Mouse (Mus musculus): Measurements from ENCODE around the gene Spata7. TPM values are rescaled to one million over a fixed set of nuclear protein-coding genes. Genes with fewer than 3 reads are reported as not detected.

Gene Spata7
- 36.2 and 40.9 TPM in 2 replicates for polyA plus RNA-seq (2014; fragmentation: Nextera tagmentation; extraction: Ambion mirVana)

DNA sequence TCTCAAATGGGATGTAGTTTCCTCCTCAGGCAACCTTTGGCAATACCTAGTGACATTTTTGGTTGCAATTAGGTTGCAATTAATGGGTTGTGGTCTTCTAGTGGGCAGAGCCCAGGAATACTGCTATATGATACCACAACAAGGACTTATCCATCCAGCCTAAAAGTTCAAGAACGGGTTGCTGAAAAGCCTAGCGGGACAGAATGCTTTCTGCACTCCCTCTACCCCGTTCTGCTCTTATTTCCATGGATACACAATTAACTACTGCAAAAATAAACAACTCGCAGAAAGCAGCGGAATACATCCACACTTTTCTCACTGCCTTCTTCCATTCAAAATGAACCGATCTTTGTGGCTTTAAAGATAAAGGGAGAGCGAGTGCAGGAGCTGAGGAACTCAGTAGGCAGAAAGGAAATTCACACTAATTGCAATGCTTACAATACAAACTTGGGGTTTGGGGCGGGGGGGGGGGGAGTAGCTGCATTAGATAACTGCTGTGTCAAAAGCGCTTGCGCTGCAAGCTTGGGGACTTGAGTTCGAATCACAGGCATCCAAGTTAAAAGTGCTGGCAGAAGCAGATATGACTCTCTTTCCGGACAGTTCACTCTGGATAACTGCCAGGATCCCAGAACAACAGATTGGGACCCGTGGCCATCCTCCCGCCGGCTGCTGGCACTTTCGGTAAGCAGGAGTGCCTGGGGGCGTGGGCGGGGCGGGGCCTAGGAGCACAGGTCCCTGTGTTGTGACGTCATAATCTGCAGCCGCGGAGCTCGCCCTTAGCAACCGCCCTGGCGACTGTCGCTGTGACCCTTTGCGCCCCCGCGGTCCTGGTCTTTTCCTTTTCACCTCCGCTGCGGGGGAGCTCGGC, at the start of gene Spata7:
Gene Spata7 (plus strand): TSS at position 766 of the 868 bp plus-strand sequence.
- peak; percentile 94 for ATAC-seq (ENCODE audit: low read depth)

DNA sequence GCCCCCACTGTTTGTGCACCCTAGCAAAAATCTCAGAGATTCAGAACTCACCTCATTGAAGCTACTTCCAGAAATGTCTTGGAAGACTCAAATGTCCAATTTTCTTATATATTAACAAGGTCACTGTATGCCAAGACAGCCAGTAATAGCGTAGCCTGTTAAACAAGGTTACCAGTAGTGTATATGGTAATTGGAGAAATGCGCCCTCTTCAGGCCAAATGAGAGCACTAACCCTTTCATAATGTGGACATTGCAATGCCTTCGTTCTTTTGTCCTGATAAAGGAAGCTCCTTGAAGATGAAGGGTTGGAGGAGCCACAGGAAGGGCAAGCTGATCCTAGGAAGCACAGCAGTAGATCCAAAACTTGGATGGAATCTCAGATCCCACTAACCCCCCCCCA, 42.7 kb upstream of the Spata7 start:
- no peak overlapping the region for H3K9ac ChIP-seq (replicated peaks; ENCODE audit: low read depth, low read length)
- ATAC-seq (ENCODE audit: low read depth), result no peak
- H3K27me3 ChIP-seq (ENCODE audit: control insufficient read depth, insufficient read depth, low read length), result no peaks in the 10 kb centered on the region
- no peaks in the 10 kb centered on the region for H3K4me1 ChIP-seq (ENCODE audit: control insufficient read depth, insufficient read depth, low read length)
- no peaks in the 10 kb centered on the region for H3K36me3 ChIP-seq (ENCODE audit: control insufficient read depth, insufficient read depth, low read length)
- no peak overlapping the region for H3K27ac ChIP-seq (ENCODE audit: low read depth, low read length)
- no peak overlapping the region for H3K4me2 ChIP-seq (ENCODE audit: low read depth, low read length)
- H3K9me3 ChIP-seq (ENCODE audit: control insufficient read depth, low read length), result no peaks in the 10 kb centered on the region
- WGBS, result 41% methylated on average over 3 of the region's 3 CpGs
- no peak overlapping the region for H3K4me3 ChIP-seq (ENCODE audit: low read depth, low read length)

More for the DNA sequence above, at the start of gene Spata7:
- Histone ChIP-seq H3K27ac (ENCODE audit: low read depth, low read length) (peak within 1 kb of the TSS; percentile 52), H3K9me3 (ENCODE audit: control insufficient read depth, low read length) (no peaks in the 10 kb centered on the region), H3K4me1 (ENCODE audit: control insufficient read depth, insufficient read depth, low read length) (peaks cover 5% of the 10 kb centered on the region; the same call in 1 of the 2 replicates), H3K4me3 (ENCODE audit: low read depth, low read length) (peak within 1 kb of the TSS; percentile 64), H3K36me3 (ENCODE audit: control insufficient read depth, insufficient read depth, low read length) (no peaks in the 10 kb centered on the region), H3K27me3 (ENCODE audit: control insufficient read depth, insufficient read depth, low read length) (no peaks in the 10 kb centered on the region), H3K9ac (replicated peaks; ENCODE audit: low read depth, low read length) (peak within 1 kb of the TSS; percentile 72), H3K4me2 (ENCODE audit: low read depth, low read length) (peak within 1 kb of the TSS; percentile 63)
- 7% methylated on average over 32 of the region's 32 CpGs for WGBS

DNA sequence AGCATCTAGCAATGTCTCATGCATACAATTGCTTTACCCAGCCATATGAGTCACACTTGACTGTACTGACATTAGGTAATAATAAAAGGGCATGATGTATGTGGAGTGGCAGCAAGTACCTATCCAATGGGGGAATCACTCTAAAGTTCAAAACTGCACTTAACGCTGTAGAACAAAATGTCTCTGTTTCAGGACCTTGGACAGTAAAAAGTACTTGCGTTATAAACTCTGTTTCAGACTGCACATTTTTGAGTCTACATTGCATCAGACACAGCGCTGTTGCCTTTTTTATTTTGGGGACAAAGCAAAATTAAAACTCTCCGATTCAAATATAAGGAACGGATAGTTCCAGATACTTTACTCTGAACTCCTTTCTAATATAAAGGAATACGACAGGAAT, 39.4 kb upstream of the Spata7 start:
- Histone ChIP-seq H3K4me2 (ENCODE audit: low read depth, low read length) (no peak overlapping the region), H3K9me3 (ENCODE audit: control insufficient read depth, low read length) (no peaks in the 10 kb centered on the region), H3K4me3 (ENCODE audit: low read depth, low read length) (no peak overlapping the region), H3K27me3 (ENCODE audit: control insufficient read depth, insufficient read depth, low read length) (no peaks in the 10 kb centered on the region), H3K27ac (ENCODE audit: low read depth, low read length) (no peak overlapping the region), H3K4me1 (ENCODE audit: control insufficient read depth, insufficient read depth, low read length) (no peaks in the 10 kb centered on the region), H3K9ac (replicated peaks; ENCODE audit: low read depth, low read length) (no peak overlapping the region), H3K36me3 (ENCODE audit: control insufficient read depth, insufficient read depth, low read length) (no peaks in the 10 kb centered on the region)
- no peak for ATAC-seq (ENCODE audit: low read depth)
- WGBS, result 78% methylated on average over 6 of the region's 6 CpGs

DNA sequence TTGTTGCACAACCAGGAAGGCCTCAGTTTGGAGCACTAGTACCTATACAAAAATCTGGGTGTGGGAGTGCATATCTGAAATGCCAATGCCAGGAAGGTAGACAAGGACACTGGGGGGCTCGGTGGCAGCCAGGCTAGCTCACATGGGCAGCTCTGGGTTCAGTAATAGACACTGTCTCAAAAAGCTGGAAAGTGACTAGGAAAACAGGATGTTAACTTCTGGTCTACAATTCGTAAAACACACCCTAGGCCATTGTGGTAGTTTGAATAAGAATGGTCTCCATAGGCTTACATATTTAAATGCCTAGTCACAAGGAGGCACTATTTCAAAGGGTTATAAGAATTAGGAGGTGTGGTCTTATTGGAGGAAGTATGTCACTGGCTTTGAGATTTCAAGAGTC, 36.9 kb upstream of the Spata7 start:
- H3K4me2 ChIP-seq (ENCODE audit: low read depth, low read length), result no peak overlapping the region
- no peaks in the 10 kb centered on the region for H3K36me3 ChIP-seq (ENCODE audit: control insufficient read depth, insufficient read depth, low read length)
- no peak overlapping the region for H3K27ac ChIP-seq (ENCODE audit: low read depth, low read length)
- ATAC-seq (ENCODE audit: low read depth), result no peak
- no peaks in the 10 kb centered on the region for H3K9me3 ChIP-seq (ENCODE audit: control insufficient read depth, low read length)
- 90% methylated on average over 2 of the region's 2 CpGs for WGBS
- no peak overlapping the region for H3K4me3 ChIP-seq (ENCODE audit: low read depth, low read length)
- H3K4me1 ChIP-seq (ENCODE audit: control insufficient read depth, insufficient read depth, low read length), result no peaks in the 10 kb centered on the region
- no peak overlapping the region for H3K9ac ChIP-seq (replicated peaks; ENCODE audit: low read depth, low read length)
- H3K27me3 ChIP-seq (ENCODE audit: control insufficient read depth, insufficient read depth, low read length), result no peaks in the 10 kb centered on the region

DNA sequence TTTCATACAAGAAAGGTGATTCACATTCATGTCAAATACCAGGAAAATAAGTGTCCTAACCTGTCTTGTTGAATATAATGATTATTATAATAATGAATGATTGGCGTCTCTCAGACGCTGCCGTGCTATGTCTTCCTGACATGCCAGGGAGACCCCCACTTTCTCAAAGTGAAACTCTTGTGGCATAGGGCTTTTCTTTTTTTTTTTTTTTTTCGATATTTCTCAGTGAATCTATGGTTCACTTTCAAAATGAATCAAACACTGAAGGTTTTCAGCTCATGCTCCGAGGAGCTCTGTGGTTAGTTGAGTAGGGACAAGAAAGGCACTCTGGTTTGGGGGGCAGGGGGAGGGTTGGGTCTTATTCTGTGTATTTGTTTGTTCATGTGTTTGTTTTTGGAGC, 27.1 kb upstream of the Spata7 start:
- H3K9me3 ChIP-seq (ENCODE audit: control insufficient read depth, low read length), result no peaks in the 10 kb centered on the region
- ATAC-seq (ENCODE audit: low read depth), result no peak
- no peak overlapping the region for H3K4me3 ChIP-seq (ENCODE audit: low read depth, low read length)
- 94% methylated on average over 5 of the region's 5 CpGs for WGBS
- H3K9ac ChIP-seq (replicated peaks; ENCODE audit: low read depth, low read length), result no peak overlapping the region
- H3K4me2 ChIP-seq (ENCODE audit: low read depth, low read length), result no peak overlapping the region
- no peaks in the 10 kb centered on the region for H3K4me1 ChIP-seq (ENCODE audit: control insufficient read depth, insufficient read depth, low read length)
- H3K36me3 ChIP-seq (ENCODE audit: control insufficient read depth, insufficient read depth, low read length), result no peaks in the 10 kb centered on the region
- no peak overlapping the region for H3K27ac ChIP-seq (ENCODE audit: low read depth, low read length)
- H3K27me3 ChIP-seq (ENCODE audit: control insufficient read depth, insufficient read depth, low read length), result no peaks in the 10 kb centered on the region

DNA sequence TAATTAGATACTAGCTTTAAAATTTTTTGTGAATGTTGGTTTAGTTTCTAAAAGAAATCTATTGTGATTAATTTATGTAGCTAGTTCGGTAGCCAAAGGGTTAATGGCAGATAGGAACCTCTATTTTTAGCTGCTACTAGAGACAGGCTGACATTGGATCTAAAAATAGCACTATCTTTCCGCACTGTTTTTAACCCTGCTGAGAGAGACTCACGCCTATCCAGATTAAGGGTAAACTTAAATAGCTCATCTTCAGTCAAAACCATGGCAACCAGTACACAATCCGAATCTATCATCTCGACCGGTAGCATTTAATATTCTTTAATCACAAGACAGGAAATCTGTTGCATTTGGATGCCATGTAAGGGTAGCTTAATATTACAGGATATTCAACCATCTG, 25.8 kb upstream of the Spata7 start:
- no peak overlapping the region for H3K4me3 ChIP-seq (ENCODE audit: low read depth, low read length)
- no peaks in the 10 kb centered on the region for H3K36me3 ChIP-seq (ENCODE audit: control insufficient read depth, insufficient read depth, low read length)
- no peak overlapping the region for H3K27ac ChIP-seq (ENCODE audit: low read depth, low read length)
- WGBS, result 57% methylated on average over 6 of the region's 6 CpGs
- H3K9ac ChIP-seq (replicated peaks; ENCODE audit: low read depth, low read length), result no peak overlapping the region
- H3K27me3 ChIP-seq (ENCODE audit: control insufficient read depth, insufficient read depth, low read length), result no peaks in the 10 kb centered on the region
- H3K4me2 ChIP-seq (ENCODE audit: low read depth, low read length), result no peak overlapping the region
- no peak for ATAC-seq (ENCODE audit: low read depth)
- H3K4me1 ChIP-seq (ENCODE audit: control insufficient read depth, insufficient read depth, low read length), result no peaks in the 10 kb centered on the region
- no peaks in the 10 kb centered on the region for H3K9me3 ChIP-seq (ENCODE audit: control insufficient read depth, low read length)

DNA sequence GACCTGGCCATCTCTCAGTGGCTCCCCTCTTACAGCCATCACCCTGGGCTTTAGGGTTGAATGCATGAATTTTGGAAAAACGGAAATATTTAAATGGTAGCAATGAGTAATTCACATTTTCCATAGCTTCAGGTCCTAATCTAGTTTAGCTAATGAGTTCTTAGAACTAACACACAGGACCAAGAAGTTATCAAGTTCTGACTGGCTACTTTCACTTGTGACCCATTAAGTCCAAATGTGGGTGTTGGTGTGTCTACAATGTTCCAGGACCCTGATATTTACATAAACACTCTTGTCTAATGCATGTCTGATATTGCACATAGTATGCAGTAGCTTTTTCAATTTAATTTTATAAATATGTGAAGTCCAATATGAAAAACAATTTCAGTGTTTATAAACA, 22.7 kb upstream of the Spata7 start:
- Histone ChIP-seq H3K27me3 (ENCODE audit: control insufficient read depth, insufficient read depth, low read length) (no peaks in the 10 kb centered on the region), H3K9ac (replicated peaks; ENCODE audit: low read depth, low read length) (no peak overlapping the region), H3K4me3 (ENCODE audit: low read depth, low read length) (no peak overlapping the region), H3K4me1 (ENCODE audit: control insufficient read depth, insufficient read depth, low read length) (no peaks in the 10 kb centered on the region), H3K27ac (ENCODE audit: low read depth, low read length) (no peak overlapping the region), H3K4me2 (ENCODE audit: low read depth, low read length) (no peak overlapping the region), H3K9me3 (ENCODE audit: control insufficient read depth, low read length) (no peaks in the 10 kb centered on the region), H3K36me3 (ENCODE audit: control insufficient read depth, insufficient read depth, low read length) (no peaks in the 10 kb centered on the region)
- ATAC-seq (ENCODE audit: low read depth), result no peak
- 97% methylated on average over 1 of the region's 1 CpGs for WGBS

DNA sequence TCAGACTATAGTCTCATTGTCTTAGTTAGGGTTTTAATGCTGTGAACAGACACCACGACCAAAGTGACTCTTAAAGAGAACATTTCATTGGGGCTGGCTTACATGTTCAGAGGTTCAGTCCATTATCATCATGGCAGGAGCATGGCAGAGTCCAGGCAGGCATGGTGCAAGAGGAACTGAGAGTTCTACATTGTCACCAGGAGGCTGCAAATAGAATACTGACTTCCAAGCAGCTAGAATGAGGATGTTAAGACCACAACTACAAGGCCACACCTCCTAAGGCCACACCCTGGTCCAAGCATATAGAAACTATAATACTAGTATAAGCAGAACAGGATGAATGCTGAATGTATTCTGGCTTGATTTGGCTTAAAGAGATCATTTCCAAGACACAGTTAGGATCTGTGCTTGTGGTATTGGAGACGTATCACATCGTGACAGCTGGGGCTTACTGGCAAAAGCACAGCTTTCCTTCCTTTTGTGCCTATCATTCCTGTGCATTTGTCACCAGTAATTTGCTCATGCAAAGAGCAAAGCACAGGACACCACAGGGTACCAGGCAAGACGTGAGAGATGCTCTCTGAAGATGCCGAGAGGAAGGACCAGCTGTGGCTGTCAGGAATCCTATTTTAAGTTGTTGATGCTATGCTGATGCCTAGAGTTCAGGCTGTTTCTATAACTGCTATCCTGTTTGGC, 21.2 kb upstream of the Spata7 start:
- WGBS, result 75% methylated on average over 5 of the region's 5 CpGs
- ATAC-seq (ENCODE audit: low read depth), result no peak

DNA sequence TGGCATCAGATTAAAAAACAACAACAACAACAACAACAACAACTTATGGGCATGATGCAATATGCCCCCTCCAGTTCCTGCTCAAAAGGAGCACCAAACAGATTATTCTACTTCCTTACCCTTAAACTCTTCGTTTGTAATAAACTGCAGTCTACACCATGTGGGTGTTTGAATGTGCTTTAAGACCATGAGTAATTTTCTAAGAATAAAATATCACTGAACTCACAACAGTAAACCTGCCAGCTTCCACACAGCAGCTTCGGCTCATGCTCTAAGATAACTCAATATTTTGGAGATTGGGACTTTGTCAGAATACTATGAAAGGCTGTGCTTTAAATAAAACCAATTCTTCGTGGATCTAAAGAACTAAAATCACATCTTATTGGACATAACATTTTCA, 17.6 kb upstream of the Spata7 start:
- no peak overlapping the region for H3K27ac ChIP-seq (ENCODE audit: low read depth, low read length)
- no peak overlapping the region for H3K4me3 ChIP-seq (ENCODE audit: low read depth, low read length)
- 0 out of 2 replicates have a peak, but pooled peaks cover 2% of the 10 kb centered on the region for H3K4me1 ChIP-seq (ENCODE audit: control insufficient read depth, insufficient read depth, low read length)
- no peaks in the 10 kb centered on the region for H3K9me3 ChIP-seq (ENCODE audit: control insufficient read depth, low read length)
- H3K4me2 ChIP-seq (ENCODE audit: low read depth, low read length), result no peak overlapping the region
- no peak overlapping the region for H3K9ac ChIP-seq (replicated peaks; ENCODE audit: low read depth, low read length)
- WGBS, result 85% methylated on average over 3 of the region's 3 CpGs
- ATAC-seq (ENCODE audit: low read depth), result no peak
- no peaks in the 10 kb centered on the region for H3K36me3 ChIP-seq (ENCODE audit: control insufficient read depth, insufficient read depth, low read length)
- no peaks in the 10 kb centered on the region for H3K27me3 ChIP-seq (ENCODE audit: control insufficient read depth, insufficient read depth, low read length)

More for the DNA sequence above, 21.2 kb upstream of the Spata7 start:
- Histone ChIP-seq H3K27ac (ENCODE audit: low read depth, low read length) (no peak overlapping the region), H3K4me2 (ENCODE audit: low read depth, low read length) (no peak overlapping the region), H3K36me3 (ENCODE audit: control insufficient read depth, insufficient read depth, low read length) (no peaks in the 10 kb centered on the region), H3K4me3 (ENCODE audit: low read depth, low read length) (no peak overlapping the region), H3K9ac (replicated peaks; ENCODE audit: low read depth, low read length) (no peak overlapping the region), H3K9me3 (ENCODE audit: control insufficient read depth, low read length) (no peaks in the 10 kb centered on the region), H3K4me1 (ENCODE audit: control insufficient read depth, insufficient read depth, low read length) (no peaks in the 10 kb centered on the region), H3K27me3 (ENCODE audit: control insufficient read depth, insufficient read depth, low read length) (no peaks in the 10 kb centered on the region)
